Mouse (Mus musculus) heart, embryonic 12.5 days (tissue): ENCODE data around the gene Gpr107. TPM values are rescaled to one million over a fixed set of nuclear protein-coding genes. Genes with fewer than 3 reads are reported as not detected.
A peak's percentile ranks its signal among the peaks of the same experiment; 100 is the strongest.

Experiments
- ATAC-seq: fragments of 200-750 bp; cut with Nextera tagmentation; 2 replicates; pipeline ENCODE4 v1.8.0; 2017; ENCODE audit warnings: moderate TSS enrichment, moderate library complexity; ENCODE audit not compliant: insufficient number of reproducible peaks, low FRiP score
- H3K27ac ChIP-seq: fragments of 300-500 bp; sonication (generic); 2 replicates; pipeline ENCODE4 v1.5.1; 2016; ENCODE audit warnings: mild to moderate bottlenecking, moderate library complexity; ENCODE audit not compliant: poor library complexity, severe bottlenecking
- H3K27me3 ChIP-seq: fragments of 300-500 bp; sonication (generic); replicated peaks from 2 replicates; pipeline ENCODE4 v1.6.1; 2016; ENCODE audit warnings: mild to moderate bottlenecking, moderate library complexity
- H3K36me3 ChIP-seq: fragments of 300-500 bp; sonication (generic); 2 replicates; pipeline ENCODE4 v1.6.1; 2016; ENCODE audit warnings: mild to moderate bottlenecking, moderate library complexity
- H3K4me1 ChIP-seq: fragments of 300-500 bp; sonication (generic); replicated peaks from 2 replicates; pipeline ENCODE4 v1.6.1; 2016; ENCODE audit warnings: mild to moderate bottlenecking
- H3K4me2 ChIP-seq: fragments of 300-500 bp; sonication (generic); 2 replicates; pipeline ENCODE4 v1.6.1; 2016; ENCODE audit warnings: mild to moderate bottlenecking, moderate library complexity
- H3K4me3 ChIP-seq: fragments of 300-500 bp; sonication (generic); 2 replicates; pipeline ENCODE4 v1.5.1; 2016; ENCODE audit warnings: mild to moderate bottlenecking
- H3K9ac ChIP-seq: fragments of 300-500 bp; sonication (generic); 2 replicates; pipeline ENCODE4 v1.6.1; 2016; ENCODE audit warnings: mild to moderate bottlenecking, moderate library complexity
- H3K9me3 ChIP-seq: fragments of 300-500 bp; sonication (generic); replicated peaks from 2 replicates; pipeline ENCODE4 v1.6.1; 2016; ENCODE audit warnings: mild to moderate bottlenecking, moderate library complexity
- WGBS: fragments of 180-500 bp; shearing (Covaris S2); methylation state at CpG from one replicate; pipeline ENCODE4 v1.1.7; 2016; 5-methylcytosine and 5-hydroxymethylcytosine counted together
- polyA plus RNA-seq: library from polyadenylated mRNA; unstranded; fragments of >200 nt; fragmentation: Nextera tagmentation; extraction: Ambion mirVana; gene quantifications from 2 replicates; pipeline ENCODE4 v1.2.1, GENCODE M21; 2016

Gene Gpr107
- polyA plus RNA-seq, 1 experiment from 2014 or later: 37.4 TPM

GRCm38 (mm10) chr2:31245491-31246141 lies 93.5 kb downstream of the Gpr107 start, which contains the start of gene Ncs1:
Gene Ncs1, plus strand, starts transcription at chr2:31245823.
- Histone ChIP-seq H3K4me1 (peaks cover 73% of the 10 kb centered on the region), H3K27ac (peak within 1 kb of the TSS; percentile 88), H3K4me2 (peak within 1 kb of the TSS; percentile 89), H3K36me3 (peaks cover 8% of the 10 kb centered on the region), H3K9me3 (no peaks in the 10 kb centered on the region), H3K27me3 (peaks cover 14% of the 10 kb centered on the region), H3K4me3 (peak within 1 kb of the TSS; percentile 90), H3K9ac (peak within 1 kb of the TSS; percentile 97)
- WGBS: 3% methylated on average over 78 of the region's 89 CpGs
- peak; percentile 72 for ATAC-seq

DNA sequence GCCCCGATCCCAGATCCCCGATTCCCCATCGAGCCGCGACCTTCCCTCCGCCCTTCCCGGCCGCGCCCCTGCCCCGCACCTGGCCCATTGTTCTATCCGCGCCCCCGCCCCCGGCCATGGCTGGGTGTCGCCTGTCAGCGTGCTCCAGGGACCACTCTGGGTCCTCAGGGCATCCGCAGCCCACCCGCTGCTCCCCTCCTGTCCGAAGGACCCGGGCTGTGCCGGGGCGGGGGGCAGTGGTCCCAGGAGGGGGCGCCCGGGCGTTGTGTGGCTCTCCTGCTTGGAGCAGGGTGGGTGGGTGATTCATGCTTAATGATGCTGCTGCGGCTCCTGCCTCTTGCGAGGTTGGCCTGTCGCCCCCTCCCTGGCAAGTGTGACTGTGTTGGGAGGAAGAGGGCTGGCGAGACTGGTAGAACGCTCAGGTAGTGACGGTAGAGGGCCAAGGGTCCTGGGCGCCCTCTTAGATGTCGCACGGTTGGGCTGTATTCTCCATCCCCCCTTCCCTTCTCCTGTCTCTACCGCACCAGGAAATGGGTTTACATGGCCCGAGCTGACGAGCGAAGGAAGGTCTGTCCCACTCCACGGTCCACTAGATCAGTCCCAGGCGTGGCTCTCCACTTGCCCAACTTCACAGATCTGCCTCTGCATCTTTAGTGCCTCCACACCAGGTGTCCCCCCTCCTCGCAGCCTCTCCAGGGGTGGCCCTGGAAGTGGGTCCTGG lies 94.3 kb downstream of the Gpr107 start:
- H3K27me3 ChIP-seq: peaks cover 14% of the 10 kb centered on the region
- 1% methylated on average over 41 of the region's 41 CpGs for WGBS
- peaks cover 8% of the 10 kb centered on the region for H3K36me3 ChIP-seq
- no peaks in the 10 kb centered on the region for H3K9me3 ChIP-seq
- peaks cover 79% of the 10 kb centered on the region for H3K4me1 ChIP-seq
- peak overlapping the region; percentile 97 for H3K9ac ChIP-seq
- H3K27ac ChIP-seq: peak overlapping the region; percentile 88
- peak overlapping the region; percentile 90 for H3K4me3 ChIP-seq
- peak overlapping the region; percentile 89 for H3K4me2 ChIP-seq
- ATAC-seq: no peak; the same call in 1 of the 2 replicates

- no peaks in the 10 kb centered on the region for H3K27me3 ChIP-seq
- peaks cover 8% of the 10 kb centered on the region for H3K36me3 ChIP-seq
- ATAC-seq: no peak
- WGBS: 77% methylated on average over 6 of the region's 6 CpGs
- H3K27ac ChIP-seq: no peak overlapping the region
- H3K4me3 ChIP-seq: no peak overlapping the region
- H3K4me2 ChIP-seq: no peak overlapping the region
- peak overlapping the region; percentile 6; the same call in 1 of the 2 replicates for H3K9ac ChIP-seq
- no peaks in the 10 kb centered on the region for H3K9me3 ChIP-seq
- H3K4me1 ChIP-seq: peaks cover 76% of the 10 kb centered on the region
Measured at GRCm38 (mm10) chr2:31248856-31249255, 96.7 kb downstream of the Gpr107 start.

- Histone ChIP-seq H3K27me3 (no peaks in the 10 kb centered on the region), H3K9me3 (no peaks in the 10 kb centered on the region), H3K4me1 (peaks cover 84% of the 10 kb centered on the region), H3K9ac (no peak overlapping the region), H3K36me3 (peaks cover 8% of the 10 kb centered on the region), H3K27ac (no peak overlapping the region), H3K4me3 (no peak overlapping the region), H3K4me2 (no peak overlapping the region)
- no peak for ATAC-seq
- WGBS: 94% methylated on average over 4 of the region's 4 CpGs
Measured at GRCm38 (mm10) chr2:31252167-31252566, 100.1 kb downstream of the Gpr107 start.

DNA sequence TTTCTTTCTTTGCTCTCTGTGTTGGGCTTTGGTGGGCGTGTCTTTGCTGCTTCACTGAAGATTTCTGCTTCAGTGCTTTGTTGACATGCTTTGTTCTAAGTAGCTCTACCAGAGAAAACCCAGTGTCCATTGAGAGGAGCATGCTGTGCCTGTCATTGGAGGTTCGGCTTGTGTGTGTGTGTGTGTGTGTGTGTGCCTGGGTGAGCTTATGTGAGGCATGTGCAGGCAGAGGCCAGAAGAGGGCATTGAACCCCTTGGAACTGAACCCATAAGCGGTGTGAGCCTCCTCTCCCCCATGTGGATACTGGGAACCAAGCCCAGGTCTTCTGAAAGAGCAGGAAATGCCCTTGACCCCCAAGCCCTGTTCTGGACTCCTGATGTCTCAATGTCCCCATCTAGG lies 101.3 kb downstream of the Gpr107 start:
- peaks cover 8% of the 10 kb centered on the region for H3K36me3 ChIP-seq
- no peak overlapping the region for H3K9ac ChIP-seq
- no peak for ATAC-seq
- H3K9me3 ChIP-seq: no peaks in the 10 kb centered on the region
- H3K4me3 ChIP-seq: no peak overlapping the region
- H3K4me2 ChIP-seq: no peak overlapping the region
- 82% methylated on average over 3 of the region's 3 CpGs for WGBS
- peak overlapping the region; percentile 31 for H3K27ac ChIP-seq
- peaks cover 84% of the 10 kb centered on the region for H3K4me1 ChIP-seq
- no peaks in the 10 kb centered on the region for H3K27me3 ChIP-seq

- no peaks in the 10 kb centered on the region for H3K9me3 ChIP-seq
- H3K4me2 ChIP-seq: no peak overlapping the region
- no peaks in the 10 kb centered on the region for H3K36me3 ChIP-seq
- peak overlapping the region; percentile 93 for H3K27ac ChIP-seq
- H3K27me3 ChIP-seq: no peaks in the 10 kb centered on the region
- 78% methylated on average over 3 of the region's 3 CpGs for WGBS
- no peak for ATAC-seq
- H3K9ac ChIP-seq: no peak overlapping the region
- H3K4me1 ChIP-seq: peaks cover 83% of the 10 kb centered on the region
- H3K4me3 ChIP-seq: no peak overlapping the region
Measured at GRCm38 (mm10) chr2:31254806-31255205, 102.7 kb downstream of the Gpr107 start.

GRCm38 (mm10) chr2:31255952-31256938 lies 104.1 kb downstream of the Gpr107 start:
- Histone ChIP-seq H3K36me3 (no peaks in the 10 kb centered on the region), H3K4me1 (peaks cover 83% of the 10 kb centered on the region), H3K27ac (peak overlapping the region; percentile 93), H3K9ac (peak overlapping the region; percentile 66), H3K9me3 (no peaks in the 10 kb centered on the region), H3K27me3 (no peaks in the 10 kb centered on the region), H3K4me3 (peak overlapping the region; percentile 2; the same call in 1 of the 2 replicates), H3K4me2 (peak overlapping the region; percentile 77)
- WGBS: 15% methylated on average over 21 of the region's 21 CpGs
- peak; percentile 20; the same call in 1 of the 2 replicates for ATAC-seq

DNA sequence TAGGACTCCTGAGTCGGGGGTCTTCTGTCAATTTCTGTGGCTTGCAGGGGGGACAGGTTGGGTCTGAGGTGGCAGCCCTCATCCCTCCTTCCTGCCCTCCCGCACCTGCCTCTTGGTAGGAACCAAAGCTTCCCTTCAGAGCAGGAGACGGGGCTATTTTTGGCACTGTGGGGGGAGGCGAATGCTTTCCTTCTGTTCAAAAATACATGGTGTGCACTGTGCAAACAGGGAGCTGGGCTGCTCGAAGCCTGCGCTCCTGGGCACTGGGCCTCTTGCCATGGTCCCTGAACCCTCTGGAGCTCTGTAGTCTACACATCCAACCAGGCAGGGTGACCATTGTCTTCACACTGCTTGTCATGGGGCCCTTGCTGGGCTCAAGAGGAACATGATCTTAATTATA lies 105.0 kb downstream of the Gpr107 start:
- 0 out of 2 replicates have a peak overlapping the region, but pooled peaks have one; percentile 2 for H3K4me3 ChIP-seq
- WGBS: 31% methylated on average over 6 of the region's 6 CpGs
- no peaks in the 10 kb centered on the region for H3K9me3 ChIP-seq
- 0 out of 2 replicates have a peak, but pooled peaks have one; percentile 14 for ATAC-seq
- peak overlapping the region; percentile 66 for H3K9ac ChIP-seq
- H3K36me3 ChIP-seq: no peaks in the 10 kb centered on the region
- peak overlapping the region; percentile 93 for H3K27ac ChIP-seq
- H3K4me1 ChIP-seq: peaks cover 81% of the 10 kb centered on the region
- H3K4me2 ChIP-seq: peak overlapping the region; percentile 77
- H3K27me3 ChIP-seq: no peaks in the 10 kb centered on the region

DNA sequence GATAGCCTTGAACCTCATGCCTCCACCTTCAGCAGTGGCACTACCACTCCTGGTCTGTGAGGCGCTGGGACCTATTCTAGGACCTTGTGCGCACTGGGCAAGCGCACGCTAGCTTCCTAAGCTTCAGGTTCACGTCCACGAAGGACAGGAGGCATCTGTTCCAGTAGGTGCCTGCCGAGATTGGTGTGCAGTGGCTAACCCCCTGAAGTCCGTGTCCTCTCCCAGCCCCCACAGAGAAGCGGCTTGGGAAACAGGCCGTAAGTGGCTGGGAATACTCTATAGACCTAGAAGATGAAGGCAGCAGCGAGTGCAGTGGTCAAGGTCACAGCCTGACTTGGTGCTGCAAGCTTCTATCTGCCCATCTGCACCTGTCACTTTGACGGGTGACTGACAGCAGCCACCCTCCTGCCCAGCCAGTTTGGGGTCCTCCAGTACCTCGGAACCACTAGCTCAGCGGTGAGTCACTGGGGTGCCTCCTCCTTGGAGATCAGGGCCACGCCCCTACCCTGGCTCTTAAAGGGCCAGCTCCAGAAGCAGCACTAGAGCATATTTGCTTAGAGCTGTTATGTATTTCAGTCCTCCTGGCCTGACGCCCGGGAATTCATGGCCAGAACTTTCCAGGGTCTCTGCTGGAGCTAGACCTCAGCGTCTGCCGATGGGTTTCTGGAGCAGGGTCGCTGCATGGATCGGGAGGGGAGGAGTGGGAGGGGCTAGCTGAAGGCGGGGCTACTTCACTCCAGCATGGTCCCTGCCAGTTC lies 106.7 kb downstream of the Gpr107 start:
- WGBS: 13% methylated on average over 22 of the region's 22 CpGs
- Histone ChIP-seq H3K4me3 (peak overlapping the region; percentile 51), H3K27ac (peak overlapping the region; percentile 93), H3K27me3 (no peaks in the 10 kb centered on the region), H3K9me3 (no peaks in the 10 kb centered on the region), H3K4me2 (peak overlapping the region; percentile 77), H3K4me1 (peaks cover 93% of the 10 kb centered on the region), H3K36me3 (no peaks in the 10 kb centered on the region), H3K9ac (peak overlapping the region; percentile 73)
- peak; percentile 59 for ATAC-seq

DNA sequence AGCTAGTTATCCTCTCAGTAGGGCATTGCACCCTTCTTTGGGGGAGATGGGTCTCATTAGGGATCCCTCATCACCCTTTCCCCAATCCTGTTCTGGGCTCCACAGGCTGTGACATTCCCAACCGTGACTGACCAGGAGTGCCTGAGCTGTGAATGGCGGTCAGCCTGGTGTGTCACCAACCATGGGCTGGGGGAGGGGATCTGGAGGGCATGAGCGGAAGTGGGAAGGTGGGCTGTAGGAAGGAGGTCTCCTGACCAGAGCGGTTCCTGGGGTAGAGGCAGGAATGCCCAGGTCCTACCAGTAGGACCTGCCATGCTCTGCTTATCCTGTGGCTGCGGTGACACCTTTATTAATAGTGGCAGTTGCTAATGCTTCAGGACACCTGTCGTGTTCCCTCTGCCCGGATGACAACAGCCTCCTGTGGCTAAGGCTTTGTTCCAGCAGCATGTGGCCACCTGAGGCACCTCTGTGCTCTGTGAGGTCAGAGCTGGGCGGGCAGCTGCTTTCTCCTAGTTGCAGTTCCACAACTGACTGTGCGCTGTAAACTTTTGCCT lies 107.3 kb downstream of the Gpr107 start:
- Histone ChIP-seq H3K4me1 (peaks cover 93% of the 10 kb centered on the region), H3K9ac (peak overlapping the region; percentile 73), H3K9me3 (no peaks in the 10 kb centered on the region), H3K4me2 (peak overlapping the region; percentile 77), H3K4me3 (peak overlapping the region; percentile 51), H3K36me3 (no peaks in the 10 kb centered on the region), H3K27me3 (no peaks in the 10 kb centered on the region), H3K27ac (peak overlapping the region; percentile 93)
- WGBS: 26% methylated on average over 9 of the region's 9 CpGs
- peak; percentile 12; the same call in 1 of the 2 replicates for ATAC-seq
